Mouse (Mus musculus) yolk sac, embryonic 10.5 days (tissue): ENCODE results near the gene Thsd7a.

ENCODE experiments used
- DNase-seq: peaks from one replicate; pipeline ENCODE4 v3.0.0-alpha.2; 2017; ENCODE audit warnings: low spot score

Thsd7a gene

DNA sequence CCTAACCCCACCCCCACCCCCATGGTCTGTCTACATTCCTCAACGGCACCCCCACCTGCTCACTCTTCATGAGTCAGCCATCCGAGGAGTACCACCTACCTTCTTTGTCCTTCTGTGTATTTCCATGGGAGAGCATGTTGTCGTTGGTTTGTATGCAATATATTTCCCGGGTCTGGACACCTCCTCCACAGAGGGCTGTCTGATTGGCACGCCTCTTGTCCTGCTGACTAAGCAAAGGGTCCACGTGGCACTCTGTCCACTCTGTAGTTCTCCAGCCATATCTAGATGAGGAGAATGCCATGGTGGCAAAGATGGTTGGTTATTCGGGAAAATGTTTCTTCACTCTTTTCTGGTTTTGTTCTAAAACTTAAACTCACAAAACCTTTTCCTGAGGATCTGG is 248.3 kb downstream of the Thsd7a start:
- DNase-seq, result no peak

DNA sequence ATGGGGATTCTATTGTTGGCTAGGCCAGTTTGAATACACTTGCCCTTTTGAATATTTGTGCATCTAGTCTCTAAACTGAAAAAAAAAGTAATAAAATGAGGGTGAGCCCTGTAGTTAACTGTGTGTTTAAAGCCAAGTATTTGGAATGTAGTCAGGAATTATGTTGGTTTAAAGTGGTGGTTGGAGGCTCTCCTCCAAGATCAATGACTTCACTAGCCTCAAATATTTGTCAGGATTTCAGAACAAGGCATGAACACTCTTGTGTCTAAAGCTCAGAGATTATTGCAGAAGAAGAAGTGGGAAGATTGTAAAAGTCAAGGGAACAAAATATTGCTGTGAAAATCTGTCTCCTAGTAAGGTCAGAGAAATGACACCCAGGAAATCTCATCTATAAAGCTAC is 249.3 kb downstream of the Thsd7a start:
- no peak for DNase-seq

DNA sequence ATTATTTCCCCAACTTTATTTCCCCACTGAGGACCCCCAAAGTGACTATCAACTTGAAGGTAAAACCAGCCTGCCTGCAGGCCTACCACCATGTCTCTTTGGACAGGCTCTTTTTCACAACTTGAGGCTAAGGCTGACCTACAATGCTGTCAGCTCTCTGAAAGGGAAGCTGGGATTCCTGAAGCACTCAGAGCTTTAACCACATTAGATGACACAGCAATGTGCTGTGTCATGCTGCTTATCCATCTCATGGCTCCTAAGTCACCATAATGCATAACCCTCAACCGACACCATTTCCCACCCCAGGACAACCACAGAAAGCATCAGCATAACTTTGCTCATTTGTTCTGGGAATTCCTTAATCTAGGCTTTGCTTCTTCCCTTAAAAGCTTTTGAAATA is 255.6 kb downstream of the Thsd7a start:
- no peak for DNase-seq

DNA sequence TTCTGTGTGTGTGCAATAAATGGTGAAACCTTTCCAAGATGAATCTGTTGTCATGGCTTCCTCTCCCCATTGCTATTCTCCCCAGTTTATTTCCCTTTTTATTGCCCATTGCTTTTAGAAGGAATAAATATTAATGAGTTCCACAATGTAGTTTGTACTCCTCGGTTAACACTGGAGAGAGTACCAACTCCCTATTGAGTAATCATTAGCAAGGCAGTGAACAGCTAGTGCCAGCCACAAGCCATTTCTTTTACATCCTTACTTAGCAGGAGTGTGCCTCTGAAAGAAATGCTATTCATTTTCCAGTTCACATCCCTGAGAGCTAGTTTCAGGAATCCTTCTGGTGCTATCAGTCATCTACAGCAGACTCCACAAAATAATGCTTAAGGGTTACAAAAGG is 260.3 kb downstream of the Thsd7a start:
- no peak for DNase-seq

DNA sequence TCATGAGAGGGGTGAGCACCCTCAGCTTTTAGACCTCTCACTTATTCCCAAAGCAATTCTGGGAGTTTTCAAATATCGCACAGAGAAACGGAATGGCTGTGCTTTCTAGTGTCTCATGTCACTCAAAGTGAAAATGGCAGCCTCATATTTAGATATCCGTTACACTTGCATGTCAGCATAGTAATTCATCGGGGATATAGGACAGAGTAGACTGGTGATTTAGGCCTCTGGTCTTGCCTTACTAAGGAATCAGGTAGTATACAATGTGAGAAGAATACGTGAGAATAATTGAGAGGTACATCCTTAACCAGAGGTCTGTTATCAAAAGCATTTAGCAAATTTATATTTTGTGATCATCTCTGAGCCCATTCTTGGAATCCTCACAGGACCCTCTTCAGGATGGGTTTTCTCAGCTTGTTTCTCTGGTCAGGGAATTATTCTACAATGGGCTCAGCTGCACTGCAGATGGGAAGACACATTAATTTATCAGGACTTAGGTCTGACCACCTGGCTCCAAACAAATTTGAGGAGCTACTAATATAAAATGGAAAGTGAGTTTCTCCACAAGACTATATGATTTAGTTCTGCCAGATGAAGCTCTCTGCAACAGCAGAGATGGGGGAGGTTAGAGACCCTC is 267.6 kb downstream of the Thsd7a start:
- DNase-seq, result no peak

DNA sequence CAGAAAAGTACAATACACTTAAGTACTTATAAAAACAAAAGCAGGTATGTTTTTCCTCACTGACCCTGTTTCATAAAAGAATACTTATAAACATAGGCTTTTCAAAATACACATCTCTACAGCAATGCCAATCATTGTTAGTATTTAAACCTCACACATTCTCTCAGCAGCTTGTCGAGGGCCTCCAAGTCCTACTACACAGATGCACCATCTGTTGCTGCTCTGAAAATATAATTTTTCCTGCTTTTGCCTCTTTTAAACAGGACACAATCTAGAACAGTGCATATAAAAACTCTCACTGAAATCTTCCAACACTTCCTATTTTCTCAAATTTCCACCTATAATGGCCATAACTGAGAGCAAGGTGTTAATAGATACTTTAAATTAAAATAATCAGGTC is 270.9 kb downstream of the Thsd7a start:
- no peak for DNase-seq

DNA sequence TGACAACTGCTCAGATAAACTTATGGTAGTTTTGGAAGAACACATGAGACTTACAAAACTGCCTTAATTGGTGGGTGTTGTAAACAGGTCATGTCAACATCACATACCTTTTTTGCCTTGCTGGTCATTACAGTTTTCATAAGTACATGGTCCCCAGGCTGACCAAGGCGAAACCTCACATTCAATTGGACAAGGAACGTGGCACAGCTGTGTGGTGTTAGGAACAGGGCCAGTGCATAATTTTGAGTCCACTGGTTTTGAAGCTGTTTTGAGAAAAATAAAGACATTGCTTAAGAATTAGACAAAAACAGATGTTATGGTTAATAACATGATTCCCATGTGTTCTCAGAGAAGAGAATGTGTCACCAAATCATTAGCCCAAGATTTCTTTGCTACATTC is 278.3 kb downstream of the Thsd7a start:
- DNase-seq, result no peak

DNA sequence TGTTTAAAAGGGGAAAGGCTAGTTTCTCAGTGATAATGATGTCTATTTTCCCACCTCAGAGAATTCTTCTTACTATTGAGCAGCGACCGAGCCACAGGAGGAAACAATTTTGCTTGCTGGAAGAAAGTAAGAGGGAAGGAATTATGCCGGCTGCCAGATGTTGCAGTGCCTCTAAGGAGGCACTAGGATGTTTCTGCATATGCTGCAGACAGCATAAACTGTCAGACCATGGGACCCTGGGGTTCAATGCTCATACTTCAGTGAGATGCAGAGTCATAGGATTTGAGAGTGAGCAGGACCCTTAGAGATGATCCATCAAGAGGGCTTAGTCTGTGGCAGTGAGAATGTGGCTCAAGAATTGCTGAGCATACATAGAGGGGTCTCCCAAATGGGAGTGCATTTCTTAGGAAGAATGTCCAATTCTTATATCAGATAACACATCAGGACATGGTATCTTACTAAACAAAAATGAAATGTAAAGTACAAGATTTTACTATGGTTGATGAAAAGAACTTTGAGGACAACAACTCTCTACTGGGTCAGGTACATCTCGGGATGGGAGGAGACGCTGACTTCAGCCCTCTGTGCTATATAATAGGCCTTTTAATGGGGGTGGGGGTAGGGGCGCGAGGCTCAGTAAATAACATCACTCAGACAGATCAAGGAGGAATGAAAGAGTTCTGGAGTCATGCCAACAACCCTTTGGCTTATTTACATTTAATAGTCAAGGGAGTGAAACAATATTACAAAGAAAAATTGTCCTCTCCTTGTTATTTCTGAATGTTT is 281.7 kb downstream of the Thsd7a start:
- no peak for DNase-seq

DNA sequence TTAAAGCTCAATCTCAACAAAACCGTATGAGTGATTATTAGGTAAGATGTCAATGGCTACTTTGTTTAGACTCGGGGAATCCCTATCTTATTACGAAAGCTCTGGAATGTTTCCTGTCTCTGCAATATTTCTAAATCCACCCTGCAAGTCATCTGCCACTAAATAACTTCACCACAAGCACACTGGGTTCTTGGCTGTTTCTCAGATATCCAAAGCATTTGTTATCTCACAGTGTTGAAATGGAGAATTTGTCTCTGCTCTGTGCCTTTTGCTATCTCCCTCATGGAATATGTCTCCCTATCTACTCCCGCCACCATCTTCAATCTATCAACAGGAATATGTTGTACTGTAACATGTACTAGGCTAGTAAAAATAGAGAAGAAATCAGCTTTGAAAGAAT is 290.4 kb downstream of the Thsd7a start:
- peak; percentile 5 for DNase-seq

DNA sequence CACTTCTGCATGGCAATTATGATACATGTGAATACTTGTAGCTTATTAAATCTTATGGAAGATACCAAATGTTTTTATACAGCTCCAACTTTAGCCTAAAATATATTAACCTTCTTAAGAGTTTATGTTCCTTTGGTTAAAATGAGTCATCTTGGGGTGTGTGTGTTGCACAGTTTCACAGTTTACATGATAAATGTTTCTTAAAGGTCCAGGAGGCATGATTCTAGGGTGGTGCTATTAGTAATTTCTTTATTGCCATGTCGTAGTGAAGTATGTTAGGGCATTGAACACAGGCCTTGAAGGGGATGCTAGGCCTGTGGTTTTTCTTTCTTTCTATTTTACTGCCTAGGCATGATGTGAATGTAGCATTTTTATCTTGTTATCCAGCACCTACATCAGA is 291.8 kb downstream of the Thsd7a start:
- DNase-seq, result no peak

DNA sequence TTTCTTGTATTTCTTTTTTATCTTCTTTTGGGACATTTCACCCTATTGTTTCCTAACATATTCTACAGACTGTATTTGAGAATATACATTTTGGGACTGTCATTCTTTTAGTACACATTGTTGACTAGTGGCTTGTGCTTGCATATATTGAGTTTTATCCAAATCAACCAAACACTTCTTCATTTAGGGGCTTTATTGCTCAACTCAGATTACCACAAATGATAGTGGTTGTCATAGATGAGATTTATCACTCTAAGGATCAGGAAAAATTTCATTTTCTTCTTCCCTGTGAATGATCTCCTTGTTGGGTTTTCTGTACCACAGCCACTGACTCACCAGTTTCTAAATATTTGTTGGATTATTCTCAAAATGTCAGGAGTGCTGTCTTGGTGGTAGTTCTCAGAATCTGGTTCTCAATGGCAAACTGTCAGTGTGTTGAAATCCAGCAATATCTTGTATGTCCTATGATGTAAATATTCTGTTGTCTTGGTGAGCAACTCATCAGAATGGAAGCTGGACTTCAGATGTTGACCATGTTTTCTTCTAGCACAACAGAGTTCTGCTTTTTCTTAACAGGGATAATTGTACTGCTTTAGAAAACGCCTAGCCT is 294.2 kb downstream of the Thsd7a start:
- DNase-seq, result no peak

DNA sequence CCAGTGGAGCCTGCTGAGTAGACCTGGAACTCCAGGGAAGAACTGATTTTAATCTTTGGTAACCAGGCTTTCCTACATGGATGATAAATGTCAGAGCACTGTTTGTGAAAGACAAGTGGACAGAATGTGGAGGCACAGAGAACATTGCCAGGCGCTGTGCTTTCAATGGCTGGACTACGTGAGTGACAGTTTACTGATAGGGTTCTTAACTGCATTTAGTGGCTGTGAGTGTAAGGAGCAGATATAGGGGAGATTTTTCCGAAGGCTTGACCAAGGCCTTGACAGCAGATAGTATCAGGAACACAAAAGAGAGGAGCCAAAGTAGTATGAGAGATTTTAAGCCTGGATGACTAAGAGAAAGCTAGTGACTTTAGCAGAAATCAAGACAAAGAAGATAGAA is 295.1 kb downstream of the Thsd7a start:
- DNase-seq, result no peak

DNA sequence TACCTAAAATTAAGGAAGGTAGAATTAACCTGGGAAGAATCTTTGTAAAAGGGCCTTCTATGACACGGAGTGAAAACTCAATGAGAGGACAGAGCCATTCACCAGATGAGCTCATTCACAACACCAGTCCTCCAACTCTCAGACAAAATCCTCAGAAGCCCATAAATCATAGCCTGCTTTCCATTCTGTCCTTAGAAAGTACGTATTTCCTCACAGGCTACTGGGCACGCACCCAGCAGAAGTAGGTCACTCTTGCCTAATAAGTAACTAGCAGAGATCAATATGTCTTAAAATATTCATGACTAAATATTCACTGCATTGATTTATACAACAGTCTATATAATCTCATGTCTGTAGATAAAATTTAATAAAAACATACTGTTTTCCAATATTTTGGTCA is 300.4 kb downstream of the Thsd7a start:
- no peak for DNase-seq

DNA sequence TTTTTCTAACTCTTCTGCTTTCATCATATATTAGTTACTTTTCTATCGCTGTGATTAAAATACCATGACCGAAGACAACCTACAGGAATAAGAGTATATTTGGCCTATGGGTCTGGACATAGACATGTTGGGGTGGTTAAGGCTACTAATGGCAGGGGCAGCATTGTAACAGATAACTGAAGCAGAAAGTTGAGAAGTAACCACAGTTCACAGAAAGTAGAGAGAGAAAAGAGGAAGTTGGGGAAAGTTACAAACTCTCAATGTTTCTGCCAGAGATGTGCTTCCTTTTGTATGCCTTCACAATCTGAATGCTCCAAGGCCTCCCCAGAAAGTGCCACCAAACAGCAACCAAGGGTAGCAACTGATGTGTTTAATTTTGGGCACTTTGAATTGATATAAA is 303.7 kb downstream of the Thsd7a start:
- DNase-seq, result no peak

DNA sequence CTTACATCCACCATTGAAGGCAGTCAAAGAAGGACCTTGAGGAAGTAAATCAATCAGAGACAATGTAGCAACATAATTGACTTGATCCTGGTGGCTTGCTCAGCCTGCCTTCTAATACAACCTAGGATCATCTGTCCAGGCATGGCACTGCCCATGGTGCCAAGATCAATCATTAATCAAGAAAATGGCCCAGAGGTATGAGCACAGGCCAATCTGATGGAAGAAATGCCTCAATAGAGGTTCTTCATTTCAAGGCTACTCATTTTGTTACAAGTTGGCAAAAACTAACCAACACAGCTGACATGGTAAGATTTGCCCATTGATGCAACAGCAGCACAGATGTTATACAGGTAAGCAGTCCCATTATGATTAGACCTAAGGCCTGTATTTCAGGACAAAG is 309.6 kb downstream of the Thsd7a start:
- no peak for DNase-seq

DNA sequence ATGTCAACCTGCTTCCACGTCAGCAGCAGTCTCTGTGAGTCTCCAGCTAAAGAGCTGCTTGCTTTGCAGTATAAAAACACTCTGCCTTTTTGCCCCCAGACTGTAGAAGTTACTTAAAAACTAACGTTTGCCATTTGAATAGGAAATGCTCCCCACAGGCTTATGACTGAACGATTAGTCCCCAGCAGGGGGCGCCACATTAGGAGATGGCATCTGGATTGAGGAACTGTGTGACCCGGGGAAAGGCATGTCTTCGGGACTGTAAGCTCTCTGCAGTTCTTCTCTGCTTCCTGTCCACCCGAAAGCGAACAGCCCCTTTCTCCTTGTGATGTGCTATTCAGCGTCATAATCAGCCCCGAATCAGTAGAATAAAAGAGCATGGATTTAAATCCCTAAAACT is 330.1 kb downstream of the Thsd7a start:
- DNase-seq, result no peak

DNA sequence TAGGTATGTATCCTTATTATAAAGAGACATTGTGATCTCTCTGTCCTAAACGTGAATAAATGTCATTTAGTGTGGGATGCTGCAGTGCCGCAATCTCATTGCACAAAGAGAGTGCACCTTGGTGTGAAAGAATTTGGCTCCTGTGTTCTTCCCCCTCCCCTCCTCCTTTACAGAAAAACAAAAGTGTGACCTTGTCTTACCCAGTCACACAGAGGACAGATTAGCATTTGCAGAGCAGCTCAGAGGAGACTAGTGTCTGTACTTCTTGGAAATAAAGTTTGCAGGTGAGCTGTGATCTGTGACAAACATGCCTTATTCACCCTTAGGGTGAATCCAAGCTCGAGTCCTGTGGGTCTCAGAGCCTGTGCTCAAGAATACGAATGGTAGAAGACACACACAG is 332.2 kb downstream of the Thsd7a start:
- DNase-seq, result no peak

DNA sequence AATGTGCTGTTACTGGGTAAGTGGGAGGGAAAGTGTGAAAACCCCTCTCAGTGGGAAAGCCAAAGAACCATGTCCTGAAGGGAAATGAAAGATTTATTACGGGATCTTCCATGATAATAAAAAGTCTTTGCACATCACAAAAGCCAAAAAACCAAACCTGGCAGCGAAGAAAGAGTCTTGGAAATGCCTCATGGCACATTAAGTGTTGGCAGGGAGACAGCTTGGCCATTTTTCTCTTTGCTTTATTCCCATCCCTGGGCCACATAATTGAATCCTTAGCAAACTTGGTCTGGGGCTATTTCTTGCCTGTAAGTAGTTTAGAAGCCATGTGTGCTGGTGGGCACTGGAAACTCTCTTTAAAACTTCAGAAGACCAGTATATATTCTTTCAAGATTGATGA is 344.8 kb downstream of the Thsd7a start:
- DNase-seq, result no peak

DNA sequence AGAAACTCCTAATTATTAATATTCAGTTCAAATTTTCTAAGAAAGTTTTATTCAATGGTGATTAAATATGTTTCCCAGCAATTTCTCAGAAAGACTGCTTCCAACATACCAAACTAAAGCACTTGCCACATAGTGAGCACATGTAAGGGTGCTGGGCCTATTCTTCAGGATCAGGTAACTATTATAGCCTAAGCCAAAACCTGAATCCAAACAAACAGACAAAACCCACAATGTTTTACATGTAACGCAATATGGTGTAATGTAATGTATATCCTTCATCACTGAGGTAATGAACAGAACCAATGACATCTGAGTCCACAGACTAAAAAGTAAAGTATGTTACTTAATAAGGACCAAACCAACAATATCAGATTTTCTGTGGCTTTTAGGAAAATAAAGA is 346.2 kb downstream of the Thsd7a start:
- DNase-seq, result no peak

DNA sequence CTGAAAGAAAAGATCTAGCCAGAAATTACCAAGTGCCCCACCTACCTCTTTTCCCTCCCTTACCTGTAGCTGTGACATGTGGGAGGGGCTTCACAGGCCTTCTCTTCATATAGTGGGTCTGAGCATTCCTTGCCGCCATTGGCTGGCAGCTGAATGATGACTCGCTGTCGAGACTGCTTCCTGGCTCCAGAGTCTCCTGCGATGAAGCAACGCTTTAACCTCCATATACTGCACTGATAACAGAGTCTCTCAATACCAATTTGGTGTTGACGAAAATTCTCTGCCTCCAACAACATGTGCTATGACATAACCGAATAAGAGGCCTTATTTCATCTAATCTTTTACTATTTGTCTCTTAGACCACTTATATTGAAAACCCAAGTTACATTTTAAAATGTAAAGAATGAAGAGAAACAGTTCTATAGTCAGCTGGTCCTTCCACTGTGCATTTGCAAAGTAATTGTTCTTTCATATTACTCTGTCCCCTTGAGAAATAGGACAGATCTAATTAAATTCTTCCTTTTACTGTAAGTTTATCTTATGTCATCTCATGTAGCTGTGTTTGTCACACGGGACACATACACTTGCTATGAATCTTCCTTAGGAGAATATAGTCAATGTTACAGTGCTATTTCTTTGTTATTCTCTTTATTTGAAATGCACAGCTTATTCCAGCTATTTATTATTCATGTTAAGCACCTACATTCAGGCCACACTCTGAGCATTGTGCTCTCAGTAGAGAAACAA is 351.3 kb downstream of the Thsd7a start:
- DNase-seq, result no peak

DNA sequence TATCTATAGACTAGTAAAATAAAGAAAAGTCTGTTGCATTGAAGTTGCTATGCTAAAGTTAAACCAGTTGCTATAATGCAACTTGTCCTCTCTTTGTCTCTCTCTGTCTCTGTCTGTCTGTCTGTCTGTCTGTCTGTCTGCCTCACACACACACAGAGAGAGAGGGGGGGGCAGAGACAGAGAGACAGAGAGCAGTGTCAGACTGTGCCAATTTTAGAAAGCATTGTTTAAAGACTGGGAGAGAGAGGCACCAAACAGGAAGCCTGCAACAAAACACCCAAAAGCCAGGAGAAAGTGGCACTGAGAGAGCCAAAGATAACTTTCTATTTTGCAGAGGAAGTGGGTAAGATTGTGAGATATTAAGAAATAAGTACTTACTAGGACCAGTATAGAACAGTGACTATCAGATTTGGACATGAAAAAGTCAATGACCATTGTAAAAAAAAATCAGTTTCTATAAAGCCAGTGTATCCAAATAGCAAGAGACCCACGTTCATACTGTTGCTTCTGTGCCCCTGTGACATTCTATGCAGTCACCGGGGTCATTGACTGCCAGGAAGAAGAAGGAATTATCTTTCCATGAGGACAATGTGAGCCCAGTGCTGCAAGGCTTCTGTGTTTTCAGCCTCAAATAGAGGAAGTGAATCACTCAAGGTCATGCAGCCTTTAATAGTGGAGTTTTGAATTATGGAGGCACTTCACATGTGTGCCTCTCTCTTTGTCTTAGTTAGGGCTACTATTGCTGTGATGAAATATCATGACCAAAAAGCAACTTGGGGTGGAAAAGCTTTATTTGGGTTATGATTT is 355.4 kb downstream of the Thsd7a start:
- no peak for DNase-seq

DNA sequence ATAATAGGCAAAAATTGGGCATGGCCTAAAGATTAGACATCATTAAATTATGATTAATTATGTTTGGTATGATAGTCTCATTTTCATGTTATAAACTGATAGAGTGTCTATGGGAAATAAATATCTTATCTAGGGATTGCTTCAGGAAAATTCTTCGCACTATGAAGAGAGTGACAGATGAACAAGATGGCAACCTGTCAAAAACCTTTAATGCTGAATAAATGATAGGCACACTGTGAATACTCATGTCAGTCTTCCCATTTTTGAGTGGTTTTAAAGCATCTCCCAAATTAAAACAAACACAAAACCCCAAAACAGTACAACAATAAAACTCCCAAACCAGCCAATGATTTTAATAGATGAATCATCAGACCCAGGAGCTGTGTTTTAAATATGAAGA is 362.5 kb downstream of the Thsd7a start:
- no peak for DNase-seq
